Mouse (Mus musculus): Measurements from ENCODE around the gene Ube2g1. TPM values are rescaled to one million over a fixed set of nuclear protein-coding genes. Genes with fewer than 3 reads are reported as not detected.

Gene Ube2g1
- total and polyA plus RNA-seq, 2 experiments from 2014 or later, result 40.1 to 68.1 TPM

GRCm38 (mm10) chr11:72671294-72671988, 64.4 kb downstream of the Ube2g1 start:
- ATAC-seq (no peak), DNase-seq (ENCODE audit: low spot score) (no peak)
- no peak for TF ChIP-seq CTCF (IDR thresholded peaks at IDR 0.05; ENCODE audit: low read depth)
- no peak overlapping the region for H3K27ac ChIP-seq
- H3K9ac ChIP-seq (replicated peaks; ENCODE audit: low read length), result no peak overlapping the region
- no peak overlapping the region for H3K4me2 ChIP-seq (ENCODE audit: low read depth, low read length)
- H3K27me3 ChIP-seq (ENCODE audit: insufficient read depth, low read length), result no peaks in the 10 kb centered on the region
- H3K4me3 ChIP-seq (ENCODE audit: low read length), result no peak overlapping the region
- WGBS, result 88% methylated on average over 6 of the region's 6 CpGs
- H3K4me1 ChIP-seq (ENCODE audit: insufficient read depth, low read length), result no peaks in the 10 kb centered on the region
- H3K36me3 ChIP-seq (ENCODE audit: insufficient read depth, low read length), result no peaks in the 10 kb centered on the region
- H3K9me3 ChIP-seq (ENCODE audit: low read length), result no peaks in the 10 kb centered on the region

- no peaks in the 10 kb centered on the region for H3K4me1 ChIP-seq (ENCODE audit: insufficient read depth, low read length)
- WGBS, result 89% methylated on average over 1 of the region's 1 CpGs
- H3K4me2 ChIP-seq (ENCODE audit: low read depth, low read length), result no peak overlapping the region
- H3K9me3 ChIP-seq (ENCODE audit: low read length), result no peaks in the 10 kb centered on the region
- no peaks in the 10 kb centered on the region for H3K36me3 ChIP-seq (ENCODE audit: insufficient read depth, low read length)
- H3K27ac ChIP-seq, result no peak overlapping the region
- H3K9ac ChIP-seq (replicated peaks; ENCODE audit: low read length), result no peak overlapping the region
- DNase-seq (ENCODE audit: low spot score), result no peak
- ATAC-seq, result no peak
- H3K4me3 ChIP-seq (ENCODE audit: low read length), result no peak overlapping the region
- H3K27me3 ChIP-seq (ENCODE audit: insufficient read depth, low read length), result no peaks in the 10 kb centered on the region
- TF ChIP-seq CTCF (IDR thresholded peaks at IDR 0.05; ENCODE audit: low read depth), result no peak
These were observed 65.4 kb downstream of the Ube2g1 start for GRCm38 (mm10) chr11:72672438-72672837.

DNA sequence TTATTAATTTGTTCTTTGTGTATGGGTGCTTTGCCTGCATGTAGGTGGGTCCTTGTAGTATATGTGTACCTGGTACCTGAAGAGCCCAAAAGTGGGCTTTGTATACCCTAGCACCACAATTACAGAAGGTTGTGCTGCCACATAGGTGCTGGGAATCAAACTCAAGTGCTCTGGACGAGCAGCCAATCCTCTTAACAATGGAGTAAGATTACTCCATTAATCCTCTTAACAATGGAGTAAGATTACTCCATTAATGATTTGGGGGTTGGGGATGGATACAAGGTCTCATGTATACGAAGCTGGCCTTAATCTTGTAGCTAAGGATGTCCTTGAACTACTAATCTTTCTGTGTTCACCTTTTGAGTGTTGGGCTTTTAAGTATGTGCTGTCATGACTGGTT, 68.2 kb downstream of the Ube2g1 start:
- H3K27ac ChIP-seq, result no peak overlapping the region

GRCm38 (mm10) chr11:72680726-72681125, 73.6 kb downstream of the Ube2g1 start:
- no peaks in the 10 kb centered on the region for H3K9me3 ChIP-seq (ENCODE audit: low read length)
- H3K9ac ChIP-seq (replicated peaks; ENCODE audit: low read length), result no peak overlapping the region
- no peaks in the 10 kb centered on the region for H3K4me1 ChIP-seq (ENCODE audit: insufficient read depth, low read length)
- ATAC-seq (no peak), DNase-seq (ENCODE audit: low spot score) (no peak)
- H3K27me3 ChIP-seq (ENCODE audit: insufficient read depth, low read length), result no peaks in the 10 kb centered on the region
- H3K36me3 ChIP-seq (ENCODE audit: insufficient read depth, low read length), result no peaks in the 10 kb centered on the region; the same call in 1 of the 2 replicates
- H3K4me3 ChIP-seq (ENCODE audit: low read length), result no peak overlapping the region
- TF ChIP-seq CTCF (IDR thresholded peaks at IDR 0.05; ENCODE audit: low read depth), result no peak
- H3K27ac ChIP-seq, result no peak overlapping the region
- H3K4me2 ChIP-seq (ENCODE audit: low read depth, low read length), result no peak overlapping the region

More for the DNA sequence above, 68.2 kb downstream of the Ube2g1 start:
- H3K9ac ChIP-seq (replicated peaks; ENCODE audit: low read length), result no peak overlapping the region
- no peaks in the 10 kb centered on the region for H3K36me3 ChIP-seq (ENCODE audit: insufficient read depth, low read length)
- H3K4me1 ChIP-seq (ENCODE audit: insufficient read depth, low read length), result no peaks in the 10 kb centered on the region
- H3K9me3 ChIP-seq (ENCODE audit: low read length), result no peaks in the 10 kb centered on the region
- no peak overlapping the region for H3K4me2 ChIP-seq (ENCODE audit: low read depth, low read length)
- H3K27me3 ChIP-seq (ENCODE audit: insufficient read depth, low read length), result no peaks in the 10 kb centered on the region
- no peak for TF ChIP-seq CTCF (IDR thresholded peaks at IDR 0.05; ENCODE audit: low read depth)
- DNase-seq (ENCODE audit: low spot score), result no peak
- no peak for ATAC-seq
- no peak overlapping the region for H3K4me3 ChIP-seq (ENCODE audit: low read length)
- WGBS, result 64% methylated on average over 2 of the region's 2 CpGs

- TF ChIP-seq CTCF (IDR thresholded peaks at IDR 0.05; ENCODE audit: low read depth), result no peak
- ATAC-seq (no peak), DNase-seq (ENCODE audit: low spot score) (no peak)
- Histone ChIP-seq H3K36me3 (ENCODE audit: insufficient read depth, low read length) (no peaks in the 10 kb centered on the region; the same call in 1 of the 2 replicates), H3K27me3 (ENCODE audit: insufficient read depth, low read length) (no peaks in the 10 kb centered on the region), H3K9ac (replicated peaks; ENCODE audit: low read length) (no peak overlapping the region), H3K4me2 (ENCODE audit: low read depth, low read length) (no peak overlapping the region), H3K4me1 (ENCODE audit: insufficient read depth, low read length) (no peaks in the 10 kb centered on the region), H3K4me3 (ENCODE audit: low read length) (no peak overlapping the region), H3K27ac (no peak overlapping the region), H3K9me3 (ENCODE audit: low read length) (no peaks in the 10 kb centered on the region)
- WGBS, result 93% methylated on average over 2 of the region's 2 CpGs
These were observed 76.3 kb downstream of the Ube2g1 start for GRCm38 (mm10) chr11:72683402-72683801.

DNA sequence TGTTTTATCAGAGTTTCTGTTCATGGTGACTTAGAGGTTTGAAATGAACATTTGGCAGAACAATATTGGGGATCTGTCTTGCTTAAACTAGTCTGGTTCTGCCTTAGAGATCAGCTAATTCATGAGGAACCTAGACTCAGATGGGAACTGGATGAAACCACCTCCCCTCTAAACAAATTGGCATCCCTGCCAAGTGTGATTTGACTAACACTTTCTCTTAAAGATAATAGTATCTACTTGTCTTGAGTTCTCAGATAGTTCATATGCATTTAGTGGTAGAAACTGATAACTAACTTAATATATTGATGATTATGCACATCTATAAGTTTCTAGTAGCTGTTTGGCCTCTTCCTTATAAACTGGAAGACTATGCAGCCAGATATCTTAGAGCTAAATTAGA, 79.6 kb downstream of the Ube2g1 start:
- Histone ChIP-seq H3K4me2 (ENCODE audit: low read depth, low read length) (no peak overlapping the region), H3K36me3 (ENCODE audit: insufficient read depth, low read length) (no peaks in the 10 kb centered on the region), H3K9ac (replicated peaks; ENCODE audit: low read length) (no peak overlapping the region), H3K4me3 (ENCODE audit: low read length) (no peak overlapping the region), H3K9me3 (ENCODE audit: low read length) (no peaks in the 10 kb centered on the region), H3K27ac (no peak overlapping the region), H3K27me3 (ENCODE audit: insufficient read depth, low read length) (no peaks in the 10 kb centered on the region), H3K4me1 (ENCODE audit: insufficient read depth, low read length) (0 out of 2 replicates have a peak, but pooled peaks cover 9% of the 10 kb centered on the region)
- TF ChIP-seq CTCF (IDR thresholded peaks at IDR 0.05; ENCODE audit: low read depth), result no peak
- DNase-seq (ENCODE audit: low spot score) (no peak), ATAC-seq (no peak)

DNA sequence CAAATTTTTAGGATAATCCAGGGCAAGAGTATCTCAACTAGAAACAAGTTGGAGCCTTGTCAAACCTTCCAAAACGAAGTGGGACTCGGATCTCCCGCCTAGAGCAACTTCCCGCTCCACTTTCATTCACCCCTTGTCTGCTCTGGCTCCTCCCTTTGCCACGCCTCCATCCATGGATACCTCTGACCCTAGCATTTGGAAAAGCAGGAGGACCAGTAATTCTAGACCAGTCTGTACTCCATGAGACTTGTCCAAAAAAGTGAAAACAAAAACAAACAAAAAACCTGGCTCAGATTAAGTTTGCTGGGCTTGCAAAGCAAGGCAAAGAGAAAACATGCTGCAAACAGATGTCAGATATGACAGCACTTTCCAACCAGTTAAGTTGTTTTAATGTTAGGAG, 81.2 kb downstream of the Ube2g1 start:
- no peak for DNase-seq (ENCODE audit: low spot score)
- no peak for TF ChIP-seq CTCF (IDR thresholded peaks at IDR 0.05; ENCODE audit: low read depth)
- Histone ChIP-seq H3K4me3 (ENCODE audit: low read length) (no peak overlapping the region), H3K4me2 (ENCODE audit: low read depth, low read length) (no peak overlapping the region), H3K27me3 (ENCODE audit: insufficient read depth, low read length) (no peaks in the 10 kb centered on the region), H3K36me3 (ENCODE audit: insufficient read depth, low read length) (no peaks in the 10 kb centered on the region), H3K9me3 (ENCODE audit: low read length) (no peaks in the 10 kb centered on the region), H3K4me1 (ENCODE audit: insufficient read depth, low read length) (0 out of 2 replicates have a peak, but pooled peaks cover 11% of the 10 kb centered on the region), H3K9ac (replicated peaks; ENCODE audit: low read length) (no peak overlapping the region), H3K27ac (no peak overlapping the region)
- ATAC-seq, result no peak
- 13% methylated on average over 5 of the region's 5 CpGs for WGBS
